Mouse (Mus musculus): ENCODE results near the gene Apba2.

Apba2 gene

DNA sequence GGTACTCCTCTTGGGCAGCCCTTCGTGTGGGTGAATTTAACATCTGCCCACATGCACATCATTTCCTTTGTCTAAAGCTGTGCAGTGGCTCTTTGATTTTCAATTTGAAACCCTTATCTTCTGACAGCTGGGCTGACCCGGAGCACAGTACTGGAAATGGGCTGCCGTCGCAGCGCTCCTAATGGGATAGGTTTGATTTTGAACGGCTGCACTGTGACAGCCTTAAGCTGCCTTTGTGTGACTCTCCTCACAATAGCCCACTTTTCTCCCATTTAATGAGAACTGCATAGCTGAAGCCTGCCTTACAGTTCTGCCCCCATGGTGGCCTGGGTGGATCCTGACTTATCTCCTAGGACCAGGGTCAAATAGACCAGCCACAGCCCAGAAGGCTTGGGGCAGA, 31.9 kb downstream of the Apba2 start:
- no peak for DNase-seq

DNA sequence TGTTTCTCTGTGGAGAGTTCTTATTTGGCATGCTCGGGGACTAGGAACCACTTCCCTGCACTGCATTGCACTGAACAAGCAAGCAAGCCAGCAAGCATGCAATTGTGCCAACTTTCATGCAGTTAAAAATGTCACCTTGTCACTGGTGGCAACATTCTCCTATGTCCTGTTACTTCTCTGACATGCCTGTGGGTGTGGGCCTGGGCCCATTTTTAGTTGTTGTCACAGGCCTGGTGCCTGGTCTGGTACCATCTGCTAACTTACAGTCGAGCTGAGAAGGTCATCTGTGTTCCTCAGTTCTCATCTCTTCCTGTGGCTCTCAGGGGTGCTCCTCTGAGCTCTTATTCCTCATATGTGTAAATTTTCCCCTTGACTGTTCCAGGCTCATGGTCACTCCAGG, 33.8 kb downstream of the Apba2 start:
- DNase-seq = no peak

DNA sequence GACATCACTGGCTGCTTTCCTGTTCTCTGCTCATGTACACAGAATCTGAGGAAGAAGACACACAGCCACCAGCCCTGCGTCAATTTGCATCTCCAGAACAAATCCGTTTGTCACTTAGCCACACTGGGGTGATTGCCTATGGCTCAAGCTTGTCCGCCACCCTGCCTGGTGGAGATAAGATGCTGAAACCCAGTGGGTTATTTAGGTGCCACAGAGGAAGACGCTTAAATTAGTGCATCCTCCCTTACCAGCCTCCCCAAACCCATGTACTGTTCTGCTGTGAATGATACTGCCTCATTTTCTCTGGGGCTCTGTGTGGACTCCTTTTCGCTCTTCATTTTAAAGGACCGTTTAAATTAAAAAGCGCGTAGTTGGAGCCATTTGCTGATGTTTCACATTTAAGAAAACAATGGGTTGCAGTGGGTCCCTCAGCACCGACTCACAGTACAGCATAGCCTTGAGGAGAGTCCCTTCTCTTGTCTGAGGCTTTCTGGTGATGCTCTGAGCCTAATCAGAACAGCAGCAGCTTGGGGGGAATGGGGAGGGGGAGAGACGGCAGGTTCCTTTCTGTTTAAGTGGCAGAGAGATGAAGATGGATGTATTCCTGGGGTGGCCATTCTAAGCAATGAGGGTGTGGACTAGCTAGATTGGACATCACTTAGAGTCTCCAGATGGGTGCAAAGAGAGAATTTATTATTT, 38.1 kb downstream of the Apba2 start:
- DNase-seq = no peak

DNA sequence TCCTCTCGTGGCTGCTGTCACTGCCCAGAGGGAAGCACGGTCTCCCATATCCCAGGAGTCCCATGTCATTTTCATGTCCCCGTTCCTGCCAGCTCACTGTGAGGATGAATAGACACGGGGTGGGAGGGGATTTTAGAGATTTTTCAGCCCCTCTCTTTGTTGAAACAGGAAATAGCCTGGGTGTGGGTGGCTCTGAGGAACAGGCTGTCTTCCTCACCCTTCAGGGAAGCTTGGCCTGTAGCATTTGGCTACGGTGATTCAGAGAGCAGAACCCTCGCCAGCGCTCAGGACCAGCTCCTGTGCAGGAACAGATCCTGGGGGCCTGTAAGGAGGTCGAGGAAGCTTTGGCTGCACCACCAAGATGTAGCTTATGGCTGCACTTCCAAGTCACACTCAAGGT, 45.3 kb downstream of the Apba2 start:
- no peak for DNase-seq

DNA sequence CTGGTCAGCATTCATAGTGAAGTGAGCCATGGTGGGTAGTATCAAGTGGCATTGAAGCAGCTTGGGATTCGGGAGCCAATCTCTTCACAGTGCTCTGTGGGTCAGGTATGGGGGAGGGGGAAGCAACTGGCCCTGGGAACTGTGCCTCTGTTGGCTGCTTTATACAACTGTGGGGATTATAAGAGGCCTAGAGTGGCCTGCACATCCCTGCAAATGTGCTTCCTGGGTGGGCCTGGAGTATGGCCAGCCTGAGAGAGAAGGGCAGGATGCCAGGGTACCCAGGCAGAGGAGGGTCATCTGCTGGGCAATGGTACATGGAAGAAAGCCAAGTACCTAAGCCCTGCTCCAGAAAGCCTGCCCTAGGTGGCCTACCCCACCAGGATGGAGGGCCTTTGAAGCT, 49.4 kb downstream of the Apba2 start:
- no peak for DNase-seq

DNA sequence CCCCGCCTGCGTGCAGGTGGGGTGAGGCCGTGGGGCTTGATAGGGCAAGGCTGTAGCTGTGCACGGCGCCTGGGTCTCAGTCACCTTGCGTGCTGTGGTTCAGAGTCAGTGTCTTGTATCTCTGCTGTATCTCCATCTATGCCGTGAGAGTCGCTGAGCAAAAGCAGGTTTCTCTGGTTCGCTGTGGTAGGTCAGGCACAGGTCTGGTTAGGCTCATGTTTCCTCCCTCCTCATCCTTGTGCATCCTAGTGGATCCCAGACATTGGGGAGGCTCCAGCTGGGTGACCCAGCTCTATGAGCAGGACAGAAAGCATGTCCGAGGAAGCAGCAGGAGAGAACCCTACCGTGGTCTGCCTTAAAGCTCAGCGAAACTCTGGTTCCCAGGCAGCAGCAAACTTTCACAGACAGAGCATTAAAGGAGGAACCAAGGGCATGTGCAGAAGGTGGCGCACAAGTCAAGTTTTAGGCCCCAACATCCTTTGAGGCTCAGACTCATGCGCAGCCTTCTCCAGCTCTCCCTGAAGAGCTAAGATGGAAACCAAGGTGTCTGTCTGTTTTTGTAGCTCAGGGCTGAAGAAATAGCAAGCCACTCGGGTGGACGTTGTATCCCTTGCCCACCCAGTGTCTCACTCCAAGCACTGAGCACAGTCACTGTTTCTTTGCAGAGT, 51.2 kb downstream of the Apba2 start:
- DNase-seq = no peak

DNA sequence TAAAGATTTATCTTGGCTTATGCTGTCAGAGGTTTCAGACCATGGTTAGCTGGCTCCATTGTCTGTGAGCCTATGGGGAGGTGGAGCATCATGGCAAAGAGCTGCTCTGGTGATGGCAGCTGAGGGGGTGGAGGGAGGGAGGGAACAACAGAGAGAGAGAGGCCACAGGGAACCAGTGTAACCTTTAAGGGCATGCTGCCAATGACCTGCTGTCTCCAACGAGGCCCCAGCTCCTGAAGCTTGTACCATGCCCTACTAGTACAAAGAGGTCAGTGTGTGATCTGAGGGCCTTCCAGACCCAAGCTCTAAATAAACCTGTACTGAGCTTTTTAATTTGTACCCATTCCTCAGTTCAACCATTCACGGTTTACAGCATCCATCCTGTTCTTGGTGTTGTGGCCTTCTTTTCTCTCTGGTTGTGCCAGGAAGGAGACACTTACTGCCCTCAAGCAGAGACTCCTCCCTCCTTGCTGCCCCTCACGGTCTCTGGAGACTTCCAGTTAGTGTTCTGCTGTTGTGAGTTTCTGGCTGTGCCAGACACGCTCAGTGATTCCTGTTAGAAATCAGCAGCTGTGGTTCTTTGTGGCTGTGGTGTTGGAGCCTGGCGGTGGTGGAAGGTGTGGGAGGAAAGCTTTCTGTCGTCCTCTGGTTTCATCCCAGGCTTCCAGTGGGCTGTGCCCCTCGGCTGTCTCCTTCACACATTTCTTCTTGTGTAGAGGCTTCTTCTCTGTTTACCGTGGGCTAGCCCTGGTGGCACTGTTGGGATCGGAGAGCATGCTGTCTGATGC, 60.4 kb downstream of the Apba2 start:
- DNase-seq = no peak

DNA sequence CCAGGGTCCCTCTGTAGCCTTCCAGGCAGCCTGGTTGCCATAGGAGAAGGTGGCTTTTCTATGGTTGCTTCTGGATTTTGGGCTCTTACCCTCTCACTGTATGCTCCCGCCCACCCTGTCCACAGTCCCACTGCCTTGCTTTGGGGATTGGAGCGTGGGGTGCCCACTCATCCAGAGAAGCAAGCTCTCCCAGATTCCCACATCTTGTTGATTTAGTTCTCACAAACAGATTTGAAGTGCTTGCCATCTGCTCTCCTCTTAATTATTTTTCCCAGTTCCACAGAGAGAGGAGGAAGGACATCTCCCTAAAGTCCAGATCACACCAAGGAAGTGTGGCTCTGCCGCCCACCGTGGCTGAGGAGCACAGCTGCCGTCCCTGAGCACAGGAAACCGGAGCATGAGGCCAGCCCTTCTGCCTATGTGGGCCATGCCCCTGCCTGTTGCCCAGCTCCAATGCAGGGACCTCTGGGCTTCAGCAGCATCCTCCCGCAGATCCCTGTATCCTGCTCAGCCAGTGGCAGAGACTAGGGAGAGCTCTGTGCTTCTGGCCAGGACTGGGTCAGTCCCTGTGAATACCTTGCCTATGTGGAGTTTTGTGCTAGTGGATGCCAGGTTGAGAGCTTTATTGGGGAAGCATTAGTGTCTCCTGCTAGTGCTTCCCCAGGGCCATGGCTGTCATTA, 63.5 kb downstream of the Apba2 start:
- no peak for DNase-seq

DNA sequence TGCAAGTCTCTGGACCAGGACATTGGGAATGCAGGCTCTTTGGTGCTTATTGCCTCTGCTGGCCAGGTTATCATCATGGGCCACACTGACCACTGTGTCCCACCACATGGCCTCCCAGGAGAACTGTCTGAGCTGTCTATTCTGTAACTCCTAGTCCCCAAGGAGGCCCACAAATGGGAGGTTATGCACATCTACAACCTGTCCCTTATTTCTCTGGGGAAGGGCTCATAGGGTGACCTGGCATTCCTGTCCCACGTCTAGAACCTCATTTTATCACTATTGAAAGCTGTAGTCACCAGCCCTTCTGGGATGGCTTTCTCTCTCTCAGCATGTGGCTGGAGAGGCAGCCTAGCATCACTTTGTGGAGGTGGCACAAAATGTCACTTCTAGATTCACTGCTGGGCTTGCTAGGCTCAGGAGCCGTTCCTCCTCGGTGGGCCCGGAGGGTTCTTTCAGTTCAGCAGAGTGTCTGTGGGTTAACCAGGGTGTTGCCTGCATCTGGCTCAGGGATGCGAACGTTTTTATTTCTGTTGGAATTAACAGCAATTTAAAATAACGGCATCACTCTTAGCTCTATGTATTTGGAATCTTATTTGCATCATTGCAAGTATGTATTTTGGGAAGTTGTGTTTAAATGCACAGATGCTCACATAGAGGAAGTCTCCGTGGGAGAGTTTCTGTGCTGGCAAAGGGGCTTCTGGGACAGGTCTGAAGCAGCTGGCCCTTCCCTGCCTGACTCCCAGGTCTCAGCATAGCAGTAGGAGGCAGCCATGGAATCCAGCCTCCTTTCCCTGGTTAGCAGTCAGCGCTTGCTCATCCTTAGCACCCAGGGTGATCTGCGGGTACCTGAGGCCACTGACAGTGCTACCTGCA, 65.1 kb downstream of the Apba2 start:
- no peak for DNase-seq

DNA sequence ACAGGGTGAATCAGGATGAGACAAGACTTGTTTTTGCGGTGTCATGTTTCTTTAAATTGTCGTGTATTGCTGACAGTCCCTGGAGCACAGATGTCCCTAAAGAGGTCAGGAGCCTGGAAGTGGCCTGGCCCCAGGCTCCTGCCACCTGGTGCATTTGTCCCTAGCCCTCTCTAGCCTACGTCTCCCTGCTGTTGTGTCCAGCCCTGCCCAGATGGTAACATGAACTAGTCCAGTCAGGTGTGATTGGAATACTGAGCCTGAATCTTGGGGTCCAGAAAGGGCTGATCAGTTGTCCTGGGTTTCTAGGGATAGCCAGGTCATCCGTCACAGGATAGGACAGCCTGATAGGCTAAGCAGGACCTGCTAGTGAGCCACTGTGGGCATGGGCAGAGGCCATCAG, 67.2 kb downstream of the Apba2 start:
- DNase-seq = no peak

DNA sequence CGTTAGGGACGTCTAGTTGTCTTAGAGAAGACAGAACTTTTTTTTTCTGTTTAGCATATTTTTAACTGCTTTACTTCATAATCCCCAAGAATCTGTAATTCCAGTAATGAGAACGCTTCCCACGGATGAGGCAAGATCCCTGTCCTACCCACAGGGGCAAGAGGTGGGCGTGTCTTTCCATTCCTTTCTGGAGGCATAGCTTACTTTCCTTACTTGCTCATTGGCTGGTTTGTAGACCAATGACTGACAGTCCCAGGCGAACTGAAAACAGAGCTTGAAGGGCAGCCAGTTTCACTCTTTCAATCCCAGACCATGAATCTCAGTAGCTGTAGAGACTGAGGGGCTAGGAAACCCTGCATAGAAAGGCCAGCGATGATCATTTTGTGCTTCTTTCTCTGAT, 68.2 kb downstream of the Apba2 start:
- no peak for DNase-seq

DNA sequence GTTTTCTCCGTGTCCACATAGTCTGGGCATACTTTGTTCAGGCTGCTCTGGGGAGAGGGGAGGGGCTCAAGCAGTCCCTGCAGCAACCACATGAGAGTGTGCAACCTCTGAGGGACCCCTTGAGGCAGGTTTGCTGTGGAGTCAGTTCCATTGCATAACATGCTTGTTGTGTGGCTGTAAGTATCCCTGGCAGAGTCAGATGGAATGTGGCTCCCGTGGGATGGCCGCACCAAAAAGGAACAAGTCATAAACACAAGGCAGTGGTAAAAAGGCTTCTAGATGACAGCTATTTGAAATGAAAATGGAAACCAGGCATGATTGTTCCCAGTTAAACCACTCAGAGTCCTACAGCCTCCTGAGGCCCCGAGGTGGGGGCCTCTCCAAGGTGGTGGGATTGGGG, 69.4 kb downstream of the Apba2 start:
- DNase-seq = no peak

DNA sequence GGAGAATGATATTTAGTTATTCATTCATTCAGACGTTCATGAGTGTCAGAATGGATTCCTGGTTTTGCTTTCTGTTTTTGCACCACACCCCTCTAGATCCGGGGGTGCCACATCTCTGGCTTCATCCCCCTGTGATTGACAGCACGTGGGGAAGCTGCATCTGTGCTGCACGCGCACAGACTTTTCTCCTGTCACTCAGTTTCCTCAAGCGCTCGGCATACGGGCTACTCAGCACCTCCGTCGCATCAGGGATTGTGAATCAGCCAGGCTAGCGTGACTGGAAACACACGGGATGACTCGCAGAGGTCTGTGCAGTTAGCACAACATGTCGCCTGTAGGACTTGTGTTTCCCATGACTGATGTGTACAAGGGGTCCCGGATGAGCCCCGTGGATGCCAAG, 72.6 kb downstream of the Apba2 start:
- DNase-seq = no peak

DNA sequence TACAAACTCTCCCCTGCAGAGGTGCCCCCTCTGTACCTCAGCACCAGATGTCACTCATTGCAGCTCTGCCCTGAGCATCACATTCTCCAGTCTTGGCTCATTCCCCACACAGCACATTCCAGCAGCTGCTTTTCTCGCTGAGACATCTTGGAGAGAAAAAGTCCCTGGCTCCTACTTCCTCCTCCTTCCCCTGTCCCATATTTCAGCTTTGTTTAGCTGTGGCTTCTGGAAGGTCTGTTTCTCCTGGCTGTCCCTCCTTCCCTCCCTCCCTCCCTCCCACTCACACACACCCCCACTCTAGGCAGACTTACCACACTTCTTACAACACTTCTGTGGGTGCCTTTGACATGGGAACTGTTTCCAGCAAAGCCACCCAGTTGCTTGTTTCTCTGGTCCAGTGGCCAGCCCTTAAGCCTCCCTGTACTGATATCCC, 75.0 kb downstream of the Apba2 start:
- DNase-seq = no peak

DNA sequence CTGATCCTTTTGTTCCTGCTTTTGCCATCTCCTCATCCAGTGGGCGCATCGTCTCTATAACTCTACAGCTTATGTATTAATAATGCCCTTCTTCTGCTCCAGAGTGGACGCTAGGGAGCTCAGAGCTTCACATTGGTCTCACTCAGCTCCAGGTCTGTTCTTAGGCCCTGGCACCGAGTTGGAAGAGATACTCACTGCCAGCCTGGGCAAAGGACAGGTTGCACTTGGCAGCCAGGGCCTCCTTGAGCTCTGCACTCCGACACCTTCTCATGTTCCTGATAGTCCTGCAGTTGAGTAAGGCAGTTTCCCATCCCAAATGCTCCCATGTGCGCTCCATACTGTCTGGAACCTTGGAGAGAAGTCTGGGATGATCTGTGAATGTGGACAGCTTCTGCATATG, 76.7 kb downstream of the Apba2 start:
- no peak for DNase-seq

DNA sequence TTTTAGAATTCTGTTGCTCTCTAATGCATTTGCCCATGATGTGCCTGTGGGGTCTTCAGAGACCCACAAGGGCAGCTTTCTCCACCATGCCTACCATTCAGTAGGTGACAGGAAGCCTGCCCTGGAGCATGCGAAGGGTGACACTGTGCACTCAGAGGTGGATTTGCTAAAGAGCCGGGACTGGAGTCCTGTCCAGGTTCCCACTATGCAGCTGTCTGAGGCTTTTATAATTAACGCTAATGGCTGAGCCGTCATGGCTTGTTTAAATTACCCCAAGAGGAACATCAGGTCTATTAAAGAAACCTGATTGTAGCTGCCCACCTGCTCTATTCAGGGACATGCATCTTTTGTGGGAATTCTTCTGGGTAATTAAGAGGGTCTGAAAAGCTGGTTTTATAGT, 78.4 kb downstream of the Apba2 start:
- no peak for DNase-seq

DNA sequence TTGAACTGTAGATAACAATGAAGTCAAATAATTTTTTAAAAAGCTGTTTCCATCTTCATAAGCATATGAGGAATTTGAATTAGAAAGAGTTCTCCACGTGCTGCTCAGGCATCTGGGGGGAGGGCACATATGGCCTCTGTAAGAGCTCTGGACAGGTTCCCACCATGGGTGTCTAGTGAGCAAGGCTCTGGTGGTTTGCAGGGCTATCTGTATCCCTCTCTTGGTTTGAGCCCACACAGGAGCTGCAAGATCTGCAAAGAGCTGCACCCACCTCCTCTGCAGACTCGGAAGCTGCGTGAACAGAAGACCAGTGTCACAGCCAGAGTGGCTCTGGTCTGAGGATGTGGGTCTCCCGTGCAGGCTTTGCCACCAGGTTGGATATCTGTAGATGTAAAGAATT, 78.8 kb downstream of the Apba2 start:
- DNase-seq = no peak

DNA sequence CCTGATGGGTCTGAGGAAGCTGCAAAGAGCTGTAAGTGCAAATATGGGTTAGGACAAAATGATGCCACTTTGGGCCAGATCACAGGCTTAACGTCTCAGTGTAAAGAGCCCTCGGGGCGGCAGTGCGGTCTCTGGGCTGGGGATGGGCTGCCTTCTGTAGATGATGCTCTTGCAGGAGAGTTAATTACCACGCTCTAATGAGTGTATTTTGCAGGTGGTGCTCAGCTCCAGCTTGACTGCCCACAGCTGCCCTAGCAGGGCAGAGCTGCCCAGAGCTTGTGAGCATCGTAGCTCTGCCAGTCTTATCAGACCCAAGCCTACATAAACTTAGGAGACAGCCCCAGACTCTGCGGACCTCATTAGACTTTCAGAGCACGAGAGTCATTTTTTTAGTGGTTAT, 80.9 kb downstream of the Apba2 start:
- DNase-seq = no peak

DNA sequence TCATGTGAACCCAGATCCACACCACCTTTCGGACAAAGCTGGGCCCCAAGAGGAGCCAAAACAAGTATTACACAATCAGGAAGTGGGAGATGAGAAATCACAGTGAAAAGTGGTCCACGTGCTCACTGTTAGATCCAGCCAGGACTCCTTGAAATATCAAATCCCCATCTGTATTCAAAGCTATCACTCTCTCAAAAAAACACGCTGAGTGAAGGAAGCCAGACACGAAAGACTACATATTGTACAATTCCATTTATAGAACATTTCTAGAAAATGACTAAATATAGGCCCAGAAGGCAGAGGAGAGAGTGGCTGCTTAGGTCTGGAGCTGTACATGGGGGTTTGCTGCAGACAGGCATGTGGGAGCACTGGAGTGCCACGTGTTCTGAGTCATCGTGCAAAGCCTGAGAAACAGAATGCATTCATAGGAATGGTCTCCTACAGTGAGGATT, 82.2 kb downstream of the Apba2 start:
- DNase-seq = no peak

DNA sequence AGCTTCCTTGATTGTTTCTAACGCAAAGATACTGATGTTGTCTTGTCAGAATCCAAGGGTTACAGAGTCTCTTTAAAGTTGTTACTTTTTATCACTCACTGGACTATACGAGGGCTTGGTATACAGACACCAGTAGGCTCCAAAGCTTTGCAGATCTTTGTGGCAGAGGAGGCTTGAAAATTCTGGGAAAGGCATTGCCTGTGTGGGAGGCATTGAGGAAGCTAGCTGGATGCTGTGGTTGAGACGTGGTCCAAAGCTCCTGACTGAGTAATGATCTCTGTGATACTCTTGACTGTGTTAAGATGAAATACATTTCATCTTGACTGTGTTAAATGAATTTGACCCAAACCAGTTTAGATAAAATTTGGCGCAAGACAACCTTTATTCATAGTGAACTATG, 84.6 kb downstream of the Apba2 start:
- DNase-seq = no peak

DNA sequence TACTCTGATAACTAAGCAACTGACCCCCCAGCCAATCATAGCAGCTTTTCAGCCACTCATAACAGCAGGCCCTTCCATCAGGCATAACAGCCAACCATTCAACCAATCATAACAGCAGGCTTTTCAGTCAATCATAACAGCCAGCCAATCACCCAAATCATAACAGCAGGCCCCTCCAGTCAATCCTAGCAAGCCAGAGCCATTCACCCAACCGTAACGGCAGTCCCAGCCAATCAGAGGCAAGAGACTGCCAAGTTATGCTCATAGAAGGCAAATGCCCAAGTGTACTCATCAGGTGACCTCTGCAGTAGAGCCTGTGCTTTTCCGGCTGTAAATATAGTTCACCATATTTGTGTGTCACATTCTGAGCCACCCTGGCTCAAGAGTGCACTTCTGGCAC, 85.1 kb downstream of the Apba2 start:
- no peak for DNase-seq

DNA sequence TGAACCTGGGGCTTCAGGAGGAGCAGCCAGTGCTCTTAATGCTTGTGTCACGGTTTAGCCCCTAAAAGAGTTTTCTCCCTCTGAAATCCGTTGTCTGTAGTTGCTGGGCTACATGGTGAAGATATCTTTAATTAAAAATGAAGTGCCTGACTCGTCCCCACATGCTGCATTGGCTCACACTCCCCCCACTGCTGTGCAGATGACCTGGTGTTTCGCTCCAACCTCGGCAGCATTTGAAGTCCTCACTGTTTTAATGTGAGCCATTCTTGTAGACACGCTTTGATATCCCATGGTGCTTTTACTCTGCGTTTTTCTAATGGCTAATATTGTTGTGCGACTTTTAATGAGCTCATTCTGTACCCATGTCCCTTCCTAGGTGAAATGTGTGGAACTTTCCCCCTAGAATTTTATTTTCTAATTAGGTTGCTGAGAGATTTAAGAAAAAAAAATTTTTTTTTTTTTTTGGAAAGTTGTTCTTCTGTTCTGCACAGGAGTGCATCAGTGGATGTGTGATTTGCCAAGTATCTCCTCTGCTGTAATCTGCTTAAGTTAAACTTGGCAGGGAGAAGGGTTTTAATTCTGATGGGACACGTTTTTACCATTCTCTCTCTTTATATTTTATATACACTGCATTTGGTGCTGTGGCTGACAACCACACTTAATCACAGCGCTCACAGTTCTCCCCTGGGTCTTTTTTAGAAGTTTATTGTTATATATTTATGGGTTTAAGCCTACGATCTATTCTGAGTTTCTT, 87.3 kb downstream of the Apba2 start:
- DNase-seq = no peak
